Mouse (Mus musculus): ENCODE measurements around the gene Lemd2.

DNA sequence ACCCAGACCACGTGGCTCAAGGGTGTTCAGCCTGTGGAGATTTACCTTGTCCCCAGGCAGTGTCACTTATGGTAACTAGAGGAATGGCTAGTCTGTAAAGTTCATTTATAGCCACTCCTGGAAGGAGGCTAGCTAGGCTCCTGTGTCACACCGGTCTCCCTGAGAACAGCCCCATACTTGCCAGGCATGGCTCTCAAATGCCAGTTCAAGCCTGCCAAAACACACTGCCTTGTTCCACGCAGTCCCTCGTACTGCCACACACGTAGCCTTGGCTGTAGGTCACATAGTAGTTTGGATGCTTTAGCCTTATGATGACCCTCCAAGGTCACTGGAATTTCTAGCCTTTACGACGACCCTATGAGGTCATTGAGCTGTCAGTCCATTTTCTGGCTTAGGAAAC, 45.1 kb downstream of the Lemd2 start:
- TF ChIP-seq EP300 (IDR thresholded peaks at IDR 0.05; ENCODE audit: low read depth) (no peak), CTCF (IDR thresholded peaks at IDR 0.05; ENCODE audit: low read depth) (no peak)
